Comparison of ENCODE assay signal across 8 mouse cellular contexts in the genomic region with DNA sequence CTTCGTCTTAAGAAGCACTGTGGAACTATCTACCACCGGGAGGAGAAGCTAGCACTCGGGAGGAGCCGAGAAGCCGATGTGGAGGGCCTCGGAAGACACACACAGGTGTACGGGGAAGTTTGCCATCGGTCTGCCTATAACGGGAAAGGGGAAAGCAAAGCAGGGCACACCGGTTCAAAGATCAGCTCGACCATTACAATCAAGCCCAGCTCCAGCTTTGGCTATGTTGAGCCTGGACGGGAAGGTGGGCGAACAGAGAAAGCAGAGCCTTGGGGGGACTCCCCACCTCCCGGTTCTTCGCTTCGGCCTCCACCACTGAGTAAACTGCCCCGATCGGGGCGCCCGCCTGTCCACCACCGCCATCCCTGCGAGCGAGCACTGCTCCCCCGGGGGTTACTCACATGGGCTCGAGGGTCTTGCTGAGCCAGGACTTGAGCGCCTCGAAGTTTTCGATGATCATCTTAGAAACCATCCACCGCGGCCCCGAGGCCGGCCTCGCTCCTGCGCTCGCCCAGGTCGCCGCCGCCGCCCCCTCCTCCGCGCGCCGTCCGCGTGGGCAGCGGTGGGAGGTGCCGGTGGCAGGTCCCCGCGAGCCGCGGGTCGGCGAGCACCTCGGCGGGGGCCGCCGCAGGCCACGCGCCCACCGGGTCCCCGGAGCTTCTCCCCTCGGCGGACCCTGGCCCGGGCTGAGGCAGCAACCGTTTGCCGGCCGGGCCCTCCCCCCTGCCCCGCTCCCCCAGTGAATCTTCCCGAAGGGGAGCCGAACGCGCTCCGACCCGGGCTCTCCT. TPM values are rescaled to one million over a fixed set of nuclear protein-coding genes. Genes with fewer than 3 reads are reported as not detected.
A peak's percentile ranks its signal among the peaks of the same experiment; 100 is the strongest.
DNase-seq lines count a peak whose midpoint lies in the region; ATAC-seq and TF ChIP-seq lines count a peak whose summit lies in the region.

No protein-coding gene starts in this region.

- peak overlapping the region; percentile 83 for H3K27ac ChIP-seq in neural tube, embryonic 11.5 days (ENCODE audit: low read depth, low read length)
- H3K27ac ChIP-seq in bone marrow, adult 2 months (ENCODE audit: control insufficient read depth, insufficient read depth, low read depth, low read length, poor library complexity) = peak overlapping the region; percentile 61; the same call in 1 of the 2 replicates
- H3K27ac ChIP-seq in forebrain, embryonic 12.5 days = peak overlapping the region; percentile 96
- H3K27ac ChIP-seq in limb, embryonic 15.5 days = peak overlapping the region; percentile 96
- peak overlapping the region; percentile 96 for H3K27ac ChIP-seq in midbrain, embryonic 14.5 days (replicated peaks; ENCODE audit: low read depth, low read length)

- peak overlapping the region; percentile 92 for H3K4me3 ChIP-seq in neural tube, embryonic 11.5 days (ENCODE audit: low read depth, low read length)
- peak overlapping the region; percentile 96 for H3K4me3 ChIP-seq in bone marrow, adult 2 months (replicated peaks; ENCODE audit: control insufficient read depth, low read depth, low read length)
- peak overlapping the region; percentile 99 for H3K4me3 ChIP-seq in forebrain, embryonic 12.5 days (replicated peaks)
- peak overlapping the region; percentile 96 for H3K4me3 ChIP-seq in limb, embryonic 15.5 days
- H3K4me3 ChIP-seq in midbrain, embryonic 14.5 days (replicated peaks; ENCODE audit: low read depth, low read length) = peak overlapping the region; percentile 96

- H3K9me3 ChIP-seq in neural tube, embryonic 11.5 days (ENCODE audit: control insufficient read depth, low read length) = no peaks in the 10 kb centered on the region
- H3K9me3 ChIP-seq in forebrain, embryonic 12.5 days = no peaks in the 10 kb centered on the region
- no peaks in the 10 kb centered on the region for H3K9me3 ChIP-seq in limb, embryonic 15.5 days
- H3K9me3 ChIP-seq in midbrain, embryonic 14.5 days (ENCODE audit: control insufficient read depth, low read length) = no peaks in the 10 kb centered on the region

- TF ChIP-seq CTCF in bone marrow, adult 2 months (IDR thresholded peaks at IDR 0.05; ENCODE audit: control insufficient read depth, insufficient read depth, low read length) = no peak

- TF ChIP-seq POLR2A in bone marrow, adult 2 months (IDR thresholded peaks at IDR 0.05; ENCODE audit: borderline replicate concordance, control insufficient read depth, low read depth, low read length) = 0 out of 2 replicates have a peak, but pooled peaks have one; percentile 11

- peak overlapping the region; percentile 94 for H3K9ac ChIP-seq in neural tube, embryonic 11.5 days (ENCODE audit: low read length)
- H3K9ac ChIP-seq in forebrain, embryonic 12.5 days = peak overlapping the region; percentile 100
- H3K9ac ChIP-seq in limb, embryonic 15.5 days = peak overlapping the region; percentile 99
- peak overlapping the region; percentile 98 for H3K9ac ChIP-seq in midbrain, embryonic 14.5 days (replicated peaks; ENCODE audit: low read length)

- H3K4me1 ChIP-seq in neural tube, embryonic 11.5 days (ENCODE audit: control insufficient read depth, insufficient read depth, low read length) = peaks cover 13% of the 10 kb centered on the region
- no peaks in the 10 kb centered on the region; the same call in 1 of the 2 replicates for H3K4me1 ChIP-seq in bone marrow, adult 2 months (ENCODE audit: control insufficient read depth, insufficient read depth, low read length)
- peaks cover 27% of the 10 kb centered on the region for H3K4me1 ChIP-seq in forebrain, embryonic 12.5 days
- H3K4me1 ChIP-seq in limb, embryonic 15.5 days = peaks cover 15% of the 10 kb centered on the region
- peaks cover 20% of the 10 kb centered on the region for H3K4me1 ChIP-seq in midbrain, embryonic 14.5 days (ENCODE audit: control insufficient read depth, insufficient read depth, low read length)

- H3K36me3 ChIP-seq in neural tube, embryonic 11.5 days (ENCODE audit: control insufficient read depth, insufficient read depth, low read length) = no peaks in the 10 kb centered on the region
- H3K36me3 ChIP-seq in forebrain, embryonic 12.5 days (replicated peaks) = no peaks in the 10 kb centered on the region
- H3K36me3 ChIP-seq in limb, embryonic 15.5 days = no peaks in the 10 kb centered on the region
- no peaks in the 10 kb centered on the region for H3K36me3 ChIP-seq in midbrain, embryonic 14.5 days (ENCODE audit: control insufficient read depth, insufficient read depth, low read length)

- peak; percentile 51 for DNase-seq in neural tube, embryonic 11.5 days (ENCODE audit: low spot score)
- no peak for DNase-seq in neural tube, embryonic 10.5 days (ENCODE audit: extremely low spot score, low spot score)
- DNase-seq in midbrain, embryonic 14.5 days = peak; percentile 63
- DNase-seq in thymus, postnatal 0 days (ENCODE audit: low spot score) = peak; percentile 46

- H3K4me2 ChIP-seq in neural tube, embryonic 11.5 days (ENCODE audit: low read depth) = peak overlapping the region; percentile 87
- H3K4me2 ChIP-seq in forebrain, embryonic 12.5 days = peak overlapping the region; percentile 82
- peak overlapping the region; percentile 63 for H3K4me2 ChIP-seq in limb, embryonic 15.5 days
- H3K4me2 ChIP-seq in midbrain, embryonic 14.5 days (ENCODE audit: low read length) = peak overlapping the region; percentile 86

- no peaks in the 10 kb centered on the region for H3K27me3 ChIP-seq in neural tube, embryonic 11.5 days (ENCODE audit: control insufficient read depth, insufficient read depth, low read length)
- no peaks in the 10 kb centered on the region for H3K27me3 ChIP-seq in forebrain, embryonic 12.5 days
- no peaks in the 10 kb centered on the region for H3K27me3 ChIP-seq in limb, embryonic 15.5 days
- H3K27me3 ChIP-seq in midbrain, embryonic 14.5 days (ENCODE audit: control insufficient read depth, insufficient read depth, low read length) = no peaks in the 10 kb centered on the region

- peak; percentile 84 for ATAC-seq in neural tube, embryonic 11.5 days (ENCODE audit: insufficient read depth, low FRiP score, low TSS enrichment)
- ATAC-seq in forebrain, embryonic 12.5 days (ENCODE audit: low FRiP score) = peak; percentile 89
- peak; percentile 46 for ATAC-seq in inflammation-experienced regulatory T-cells, adult 6 months
- peak; percentile 81 for ATAC-seq in limb, embryonic 15.5 days (ENCODE audit: insufficient number of reproducible peaks, low FRiP score, low TSS enrichment, low read depth)
- ATAC-seq in midbrain, embryonic 14.5 days (ENCODE audit: low FRiP score, low TSS enrichment) = peak; percentile 79

- WGBS in neural tube, embryonic 11.5 days = under 1% methylated on average over 70 of the region's 74 CpGs
- WGBS in bone marrow, adult 2 months = under 1% methylated on average over 74 of the region's 74 CpGs
- under 1% methylated on average over 51 of the region's 74 CpGs for WGBS in forebrain, embryonic 12.5 days
- WGBS in limb, embryonic 15.5 days = under 1% methylated on average over 71 of the region's 74 CpGs
- under 1% methylated on average over 70 of the region's 74 CpGs for WGBS in midbrain, embryonic 14.5 days

RNA-seq across cellular contexts. Expression of a gene that starts 0.6 kb away (rescaled TPM):
- 39.3 and 40.2 TPM in 2 replicates for polyA plus RNA-seq in neural tube, embryonic 11.5 days (2014; fragmentation: Nextera tagmentation; extraction: Ambion mirVana)
- polyA plus RNA-seq in bone marrow, adult 2 months (2011; ENCODE audit: insufficient read depth, insufficient read length, low replicate concordance, missing spikeins) = 20.6 and 35.4 TPM in 2 replicates
- 43.7 and 48.2 TPM in 2 replicates for polyA plus RNA-seq in forebrain, embryonic 12.5 days (2016; fragmentation: Nextera tagmentation; extraction: Ambion mirVana)
- polyA plus RNA-seq in inflammation-experienced regulatory T-cells, adult 6 months (2017; shearing (Covaris generic)) = 10 to 100 TPM; 31.0 to 58.2 (median 49.4) TPM
- 24.5 and 30.0 TPM in 2 replicates for polyA plus RNA-seq in limb, embryonic 15.5 days (2015; fragmentation: Nextera tagmentation; extraction: Ambion mirVana)
- polyA plus RNA-seq in midbrain, embryonic 14.5 days (2014; fragmentation: Nextera tagmentation; extraction: Ambion mirVana) = 46.2 and 47.3 TPM in 2 replicates
- polyA plus RNA-seq in thymus, postnatal 0 days (2015; fragmentation: Nextera tagmentation; extraction: Ambion mirVana) = 30.9 and 46.4 TPM in 2 replicates
